Mouse (Mus musculus): ENCODE measurements around the gene Olfr467. TPM values are rescaled to one million over a fixed set of nuclear protein-coding genes. Genes with fewer than 3 reads are reported as not detected.

The Olfr467 gene
- polyA plus RNA-seq (2012; rRNA removed), result not detected in 2 replicates

DNA sequence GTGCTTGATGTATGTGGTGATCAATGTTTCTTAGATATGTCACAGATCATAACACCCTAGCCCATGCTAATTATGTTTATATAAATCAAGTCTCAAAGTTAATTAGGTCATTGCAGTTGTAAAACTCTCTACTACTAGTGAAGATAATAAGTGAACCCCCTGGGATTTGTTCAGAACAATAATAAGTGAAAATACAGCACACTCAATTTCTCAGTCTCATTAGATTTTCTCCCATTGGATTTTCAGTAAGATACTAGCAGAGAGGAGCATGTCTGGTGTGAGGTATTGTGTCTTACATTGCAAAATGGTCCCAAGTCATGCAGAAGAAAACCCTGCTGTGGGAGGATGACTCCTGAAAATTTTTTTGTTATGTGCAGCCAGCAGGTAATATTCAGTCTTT, at the start of gene Olfr467:
Olfr467 (plus strand) TSS at position 301 of the 400 bp plus-strand sequence.
- Histone ChIP-seq H3K27me3 (ENCODE audit: control insufficient read depth, insufficient read depth, low read length) (no peaks in the 10 kb centered on the region), H3K4me3 (ENCODE audit: low read depth, low read length) (no peak within 1 kb of the TSS), H3K4me1 (ENCODE audit: control insufficient read depth, insufficient read depth, insufficient read length, low read length) (no peaks in the 10 kb centered on the region), H3K27ac (ENCODE audit: insufficient read depth, low read depth, low read length) (no peak within 1 kb of the TSS), H3K36me3 (ENCODE audit: control insufficient read depth, insufficient read depth, low read length) (no peaks in the 10 kb centered on the region)
- no peak for TF ChIP-seq CTCF (IDR thresholded peaks at IDR 0.05; ENCODE audit: extremely low read depth, insufficient read length, insufficient replicate concordance, low read depth, low read length)
- TF ChIP-seq POLR2A (IDR thresholded peaks at IDR 0.05; ENCODE audit: low read depth, low read length), result no peak

DNA sequence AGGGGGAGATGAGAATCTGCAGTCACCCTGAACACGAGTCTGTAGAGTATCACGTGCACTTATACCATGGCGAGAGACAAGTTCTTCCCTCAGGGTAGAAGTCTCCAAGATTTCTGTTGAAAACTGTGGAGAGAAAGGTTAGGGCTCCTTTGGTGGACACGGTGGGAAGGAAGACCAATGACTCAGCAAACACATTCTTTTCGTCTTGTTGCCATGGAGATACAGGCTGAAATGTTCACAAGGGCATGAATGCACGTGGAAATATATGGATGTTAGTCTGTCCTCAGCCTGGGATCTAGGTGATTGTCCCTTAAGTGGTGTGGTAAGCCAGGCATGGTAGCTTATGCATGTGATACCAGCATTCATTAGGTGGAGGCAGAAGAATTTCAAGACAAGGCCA, 41.3 kb upstream of the Olfr467 start:
- no peak overlapping the region for H3K4me3 ChIP-seq (ENCODE audit: low read depth, low read length)
- 66% methylated on average over 6 of the region's 6 CpGs for WGBS
- H3K4me1 ChIP-seq (ENCODE audit: control insufficient read depth, insufficient read depth, insufficient read length, low read length), result no peaks in the 10 kb centered on the region

DNA sequence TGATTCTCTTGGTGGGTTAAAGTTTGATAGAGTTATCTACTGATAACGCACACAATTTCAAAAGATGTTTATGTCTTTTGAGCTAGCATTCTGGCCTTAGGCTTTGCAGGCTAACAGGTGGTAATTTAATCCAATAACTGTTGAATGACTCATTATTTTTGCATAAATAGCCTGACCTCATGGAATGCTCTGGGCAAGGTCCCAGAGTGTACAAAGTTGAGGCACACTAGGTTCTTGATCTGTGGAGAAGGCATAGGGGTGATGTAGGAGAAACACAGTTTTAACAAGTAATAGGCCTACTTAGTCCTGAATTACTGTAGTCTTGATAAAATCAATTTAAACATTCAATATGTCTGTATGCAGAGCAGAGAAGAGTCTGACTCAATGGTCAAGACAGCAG, 33.8 kb upstream of the Olfr467 start:
- 24% methylated on average over 1 of the region's 1 CpGs for WGBS
- Histone ChIP-seq H3K4me1 (ENCODE audit: control insufficient read depth, insufficient read depth, insufficient read length, low read length) (no peaks in the 10 kb centered on the region), H3K27me3 (ENCODE audit: control insufficient read depth, insufficient read depth, low read length) (no peaks in the 10 kb centered on the region), H3K36me3 (ENCODE audit: control insufficient read depth, insufficient read depth, low read length) (no peaks in the 10 kb centered on the region), H3K27ac (ENCODE audit: insufficient read depth, low read depth, low read length) (no peak overlapping the region), H3K4me3 (ENCODE audit: low read depth, low read length) (no peak overlapping the region)
- TF ChIP-seq POLR2A (IDR thresholded peaks at IDR 0.05; ENCODE audit: low read depth, low read length) (no peak), CTCF (IDR thresholded peaks at IDR 0.05; ENCODE audit: extremely low read depth, insufficient read length, insufficient replicate concordance, low read depth, low read length) (no peak)

More for the DNA sequence above, 41.3 kb upstream of the Olfr467 start:
- no peaks in the 10 kb centered on the region for H3K36me3 ChIP-seq (ENCODE audit: control insufficient read depth, insufficient read depth, low read length)
- no peaks in the 10 kb centered on the region for H3K27me3 ChIP-seq (ENCODE audit: control insufficient read depth, insufficient read depth, low read length)
- no peak overlapping the region for H3K27ac ChIP-seq (ENCODE audit: insufficient read depth, low read depth, low read length)
- TF ChIP-seq POLR2A (IDR thresholded peaks at IDR 0.05; ENCODE audit: low read depth, low read length) (no peak), CTCF (IDR thresholded peaks at IDR 0.05; ENCODE audit: extremely low read depth, insufficient read length, insufficient replicate concordance, low read depth, low read length) (no peak)

DNA sequence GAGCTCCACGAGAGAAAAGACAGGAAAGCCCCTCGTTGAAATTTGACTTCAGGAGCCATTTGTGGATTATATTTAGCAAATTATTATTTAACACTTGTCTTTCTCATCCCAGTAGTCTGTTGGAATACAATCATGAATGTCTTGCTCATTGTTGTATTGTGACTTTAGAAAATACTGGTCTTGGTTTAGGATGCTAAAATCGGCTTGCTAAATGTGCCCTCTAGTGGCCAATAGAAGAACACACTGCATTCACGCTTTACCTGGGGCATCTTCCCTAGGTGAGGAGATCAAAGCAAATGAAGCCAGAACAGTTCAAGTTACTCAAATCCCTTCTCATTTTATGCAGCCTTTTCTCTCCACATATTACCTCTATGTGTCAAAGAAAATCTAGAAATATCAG, 32.5 kb upstream of the Olfr467 start:
- Histone ChIP-seq H3K36me3 (ENCODE audit: control insufficient read depth, insufficient read depth, low read length) (no peaks in the 10 kb centered on the region), H3K27ac (ENCODE audit: insufficient read depth, low read depth, low read length) (no peak overlapping the region), H3K27me3 (ENCODE audit: control insufficient read depth, insufficient read depth, low read length) (no peaks in the 10 kb centered on the region), H3K4me1 (ENCODE audit: control insufficient read depth, insufficient read depth, insufficient read length, low read length) (no peaks in the 10 kb centered on the region), H3K4me3 (ENCODE audit: low read depth, low read length) (no peak overlapping the region)
- WGBS, result 39% methylated on average over 4 of the region's 4 CpGs
- TF ChIP-seq CTCF (IDR thresholded peaks at IDR 0.05; ENCODE audit: extremely low read depth, insufficient read length, insufficient replicate concordance, low read depth, low read length) (no peak), POLR2A (IDR thresholded peaks at IDR 0.05; ENCODE audit: low read depth, low read length) (no peak)

DNA sequence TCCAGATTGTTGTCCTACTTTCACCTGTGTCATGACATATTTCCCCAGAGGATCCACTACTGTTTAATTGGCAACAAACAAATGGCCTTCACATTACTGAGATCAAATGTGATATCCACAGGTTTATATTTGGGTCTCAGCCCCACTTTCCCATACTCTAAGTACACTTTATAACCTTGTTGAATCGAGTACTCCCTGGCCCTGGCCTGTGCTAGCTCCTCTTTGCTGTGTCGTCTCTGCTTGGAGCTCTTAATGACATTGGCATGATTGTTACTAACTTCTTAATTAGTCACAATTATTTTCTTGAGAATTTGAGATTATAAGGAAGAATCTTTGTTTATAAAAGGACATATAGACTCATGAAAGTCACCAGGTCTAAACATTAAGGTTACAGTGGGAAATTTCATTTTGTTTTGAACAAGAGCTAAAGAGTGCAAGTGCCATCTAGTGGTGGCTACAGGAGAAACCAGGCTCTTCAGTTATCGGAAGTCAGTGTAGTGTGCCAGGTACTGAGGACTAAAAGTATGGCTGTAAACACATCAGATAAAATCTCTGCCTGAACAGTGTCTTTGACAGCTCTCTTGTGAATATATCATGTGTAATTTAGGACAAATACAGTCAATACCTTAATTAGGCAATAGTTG, 24.0 kb upstream of the Olfr467 start:
- H3K27ac ChIP-seq (ENCODE audit: insufficient read depth, low read depth, low read length), result no peak overlapping the region
- H3K4me1 ChIP-seq (ENCODE audit: control insufficient read depth, insufficient read depth, insufficient read length, low read length), result no peaks in the 10 kb centered on the region
- WGBS, result 58% methylated on average over 3 of the region's 3 CpGs
- no peak overlapping the region for H3K4me3 ChIP-seq (ENCODE audit: low read depth, low read length)
- H3K27me3 ChIP-seq (ENCODE audit: control insufficient read depth, insufficient read depth, low read length), result no peaks in the 10 kb centered on the region
- H3K36me3 ChIP-seq (ENCODE audit: control insufficient read depth, insufficient read depth, low read length), result no peaks in the 10 kb centered on the region
- TF ChIP-seq CTCF (IDR thresholded peaks at IDR 0.05; ENCODE audit: extremely low read depth, insufficient read length, insufficient replicate concordance, low read depth, low read length) (no peak), POLR2A (IDR thresholded peaks at IDR 0.05; ENCODE audit: low read depth, low read length) (no peak)

DNA sequence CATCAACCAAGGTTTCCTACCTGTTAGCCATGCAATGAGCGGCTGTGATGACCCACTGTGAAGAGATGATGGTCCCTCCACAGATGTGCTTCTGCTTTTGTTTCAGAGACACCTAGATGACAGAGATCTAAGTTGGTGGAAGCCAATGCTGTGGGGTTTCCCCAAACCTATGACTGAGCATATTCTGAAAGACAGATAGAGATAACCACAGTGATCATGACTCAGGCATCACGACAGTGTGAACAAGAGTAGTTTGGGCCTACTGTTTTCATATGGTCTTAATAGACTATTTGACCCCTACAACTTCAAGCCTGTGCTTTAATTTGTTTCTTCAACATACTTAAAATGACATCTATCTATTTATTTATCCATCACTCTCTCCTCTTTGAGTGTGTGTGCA, 15.6 kb upstream of the Olfr467 start:
- no peaks in the 10 kb centered on the region for H3K36me3 ChIP-seq (ENCODE audit: control insufficient read depth, insufficient read depth, low read length)
- H3K27ac ChIP-seq (ENCODE audit: insufficient read depth, low read depth, low read length), result no peak overlapping the region
- no peaks in the 10 kb centered on the region for H3K27me3 ChIP-seq (ENCODE audit: control insufficient read depth, insufficient read depth, low read length)
- TF ChIP-seq POLR2A (IDR thresholded peaks at IDR 0.05; ENCODE audit: low read depth, low read length) (no peak), CTCF (IDR thresholded peaks at IDR 0.05; ENCODE audit: extremely low read depth, insufficient read length, insufficient replicate concordance, low read depth, low read length) (no peak)
- 78% methylated on average over 2 of the region's 2 CpGs for WGBS
- H3K4me1 ChIP-seq (ENCODE audit: control insufficient read depth, insufficient read depth, insufficient read length, low read length), result no peaks in the 10 kb centered on the region
- no peak overlapping the region for H3K4me3 ChIP-seq (ENCODE audit: low read depth, low read length)

DNA sequence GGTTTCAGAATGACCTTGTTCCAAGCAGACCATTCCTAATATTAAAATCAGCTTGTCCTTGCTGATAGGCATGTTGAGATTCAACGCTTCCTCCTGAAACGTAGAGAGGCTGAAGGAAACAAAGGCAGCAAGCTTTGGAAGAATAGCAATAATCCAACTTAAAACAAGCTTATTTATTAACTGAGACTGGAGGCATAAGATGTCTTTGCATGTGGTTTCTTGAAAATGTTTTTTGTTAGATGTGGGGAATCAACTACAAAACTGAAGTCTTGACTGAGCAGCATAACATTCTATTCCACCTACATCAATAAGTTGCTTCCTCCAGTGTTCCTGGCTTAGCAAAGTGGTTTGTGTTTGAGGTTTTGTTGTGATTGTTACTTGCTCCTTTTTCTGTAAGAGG, 11.0 kb upstream of the Olfr467 start, which contains the start of gene Ovch2:
Ovch2 (minus strand) TSS at position 101 of the 400 bp plus-strand sequence.
- Histone ChIP-seq H3K27ac (ENCODE audit: insufficient read depth, low read depth, low read length) (no peak within 1 kb of the TSS), H3K4me3 (ENCODE audit: low read depth, low read length) (no peak within 1 kb of the TSS), H3K27me3 (ENCODE audit: control insufficient read depth, insufficient read depth, low read length) (no peaks in the 10 kb centered on the region), H3K4me1 (ENCODE audit: control insufficient read depth, insufficient read depth, insufficient read length, low read length) (no peaks in the 10 kb centered on the region), H3K36me3 (ENCODE audit: control insufficient read depth, insufficient read depth, low read length) (no peaks in the 10 kb centered on the region)
- 79% methylated on average over 2 of the region's 2 CpGs for WGBS
- TF ChIP-seq CTCF (IDR thresholded peaks at IDR 0.05; ENCODE audit: extremely low read depth, insufficient read length, insufficient replicate concordance, low read depth, low read length) (no peak), POLR2A (IDR thresholded peaks at IDR 0.05; ENCODE audit: low read depth, low read length) (no peak)
